Mouse (Mus musculus): ENCODE data around the gene Tmem14a.
"Not testable (repeated sequence)": the region's sequence is repeated elsewhere in the genome, so short reads cannot be mapped to it uniquely, and the experiment has no call there.

The Tmem14a gene

DNA sequence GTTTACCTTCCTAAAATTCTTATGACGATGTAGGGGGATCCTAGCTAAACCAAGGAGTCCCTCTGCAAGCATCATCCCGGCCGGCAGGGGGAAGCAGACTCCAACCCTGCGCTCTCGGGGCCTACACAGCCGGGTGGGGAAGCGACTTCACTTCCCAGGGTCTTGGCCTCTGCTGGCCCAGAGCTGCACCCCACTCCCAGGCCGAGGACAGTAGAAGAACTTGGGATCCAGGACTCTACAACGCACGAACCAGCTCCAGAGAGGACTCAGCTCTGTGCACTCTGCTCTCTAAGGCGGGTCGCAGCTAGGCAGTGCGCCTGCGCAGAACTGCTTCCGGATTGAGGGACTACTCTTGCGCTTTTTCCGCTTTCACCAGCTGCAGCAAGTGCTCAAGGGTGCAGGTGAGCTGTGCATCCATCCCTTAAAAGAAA lies at the start of gene Tmem14a:
Gene Tmem14a (plus strand): TSS at position 87 of the 431 bp plus-strand sequence.
- DNase-seq: peak; percentile 87

- no peak for DNase-seq
Observed at GRCm38 (mm10) chr1:21185196-21185595, 33.2 kb upstream of the Tmem14a start.

- DNase-seq: no peak
Observed at GRCm38 (mm10) chr1:21206241-21206640, 12.1 kb upstream of the Tmem14a start.

DNA sequence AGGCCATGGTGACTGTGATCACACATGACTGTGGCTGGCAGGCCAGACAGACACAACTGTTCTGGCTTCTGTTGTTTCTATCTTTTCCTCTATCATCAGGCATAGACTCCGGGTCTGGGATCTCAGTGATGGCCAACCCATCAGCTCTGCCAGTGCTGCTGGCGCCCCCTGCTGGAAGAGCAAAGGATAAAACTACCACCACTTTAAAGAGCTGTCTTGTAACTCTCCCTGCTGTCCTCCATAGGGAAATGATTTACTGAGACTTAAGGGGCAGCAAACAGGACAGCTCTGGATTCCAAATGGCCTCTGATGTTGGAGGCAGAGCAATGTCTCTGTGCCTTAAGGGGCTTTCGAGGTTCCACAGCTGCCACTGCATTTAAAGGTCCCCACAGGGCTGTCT lies 4.8 kb upstream of the Tmem14a start:
- DNase-seq: not testable (repeated sequence)

DNA sequence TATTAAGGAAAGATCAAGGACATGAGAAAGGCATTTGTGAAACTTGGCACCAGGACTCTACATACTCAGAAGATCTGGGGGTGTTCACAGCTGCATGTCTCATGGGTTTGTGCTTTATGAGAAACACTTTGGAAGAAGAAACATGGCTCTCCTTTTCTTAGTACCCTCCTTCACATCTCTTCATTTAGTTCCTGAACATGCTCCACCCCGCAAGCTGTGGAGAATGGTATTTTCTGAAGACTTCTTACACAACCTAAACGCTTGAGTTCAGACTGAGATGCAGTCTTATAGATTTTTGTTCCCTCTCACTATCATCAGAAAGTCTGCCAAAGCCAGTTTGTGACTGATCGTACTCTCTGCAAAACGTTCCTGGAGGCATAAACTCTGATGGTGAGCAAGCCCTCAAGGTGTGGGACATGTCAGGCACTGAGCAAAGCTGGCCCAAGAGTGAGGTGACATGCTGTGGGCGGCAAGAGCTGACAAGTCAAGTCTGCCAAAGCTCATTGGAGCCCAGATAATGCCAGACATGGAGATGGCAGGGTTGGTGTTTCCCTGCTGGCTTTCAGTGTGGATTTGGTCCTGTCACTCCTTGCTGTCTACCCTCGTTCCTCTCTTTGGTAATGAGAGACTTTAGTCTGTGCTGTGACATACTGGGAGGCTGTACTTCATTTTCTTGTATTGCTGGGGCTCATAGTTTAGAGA lies 4.2 kb upstream of the Tmem14a start:
- not testable (repeated sequence) for DNase-seq

- no peak for DNase-seq
Observed at GRCm38 (mm10) chr1:21227756-21228395, 9.5 kb downstream of the Tmem14a start.

- DNase-seq: not testable (repeated sequence)
Observed at GRCm38 (mm10) chr1:21228740-21229722, 10.7 kb downstream of the Tmem14a start.

GRCm38 (mm10) chr1:21230376-21230775 lies 12.0 kb downstream of the Tmem14a start:
- DNase-seq: no peak

- DNase-seq: peak; percentile 23
Observed at GRCm38 (mm10) chr1:21231744-21232464, 13.5 kb downstream of the Tmem14a start.

DNA sequence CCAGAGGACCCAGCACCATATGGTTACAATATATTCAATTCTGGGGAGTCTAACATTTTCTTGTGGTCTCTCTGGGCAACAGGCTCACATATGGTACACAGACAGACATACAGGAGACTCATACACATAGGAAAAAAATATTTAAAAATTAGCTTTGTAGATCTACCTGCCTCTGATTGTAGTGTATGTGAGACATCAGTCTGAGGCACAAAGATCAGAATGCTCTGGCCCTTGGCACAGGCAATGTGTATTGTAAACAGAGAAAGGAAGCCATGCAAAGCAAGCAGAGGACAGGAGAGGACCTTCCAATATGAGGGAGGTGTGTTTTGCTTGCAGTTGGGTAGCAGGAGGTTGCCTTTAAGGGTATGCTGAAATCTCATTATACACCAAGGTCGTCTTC lies 14.1 kb downstream of the Tmem14a start:
- no peak for DNase-seq

- DNase-seq: no peak
Observed at GRCm38 (mm10) chr1:21235359-21235758, 17.0 kb downstream of the Tmem14a start.

DNA sequence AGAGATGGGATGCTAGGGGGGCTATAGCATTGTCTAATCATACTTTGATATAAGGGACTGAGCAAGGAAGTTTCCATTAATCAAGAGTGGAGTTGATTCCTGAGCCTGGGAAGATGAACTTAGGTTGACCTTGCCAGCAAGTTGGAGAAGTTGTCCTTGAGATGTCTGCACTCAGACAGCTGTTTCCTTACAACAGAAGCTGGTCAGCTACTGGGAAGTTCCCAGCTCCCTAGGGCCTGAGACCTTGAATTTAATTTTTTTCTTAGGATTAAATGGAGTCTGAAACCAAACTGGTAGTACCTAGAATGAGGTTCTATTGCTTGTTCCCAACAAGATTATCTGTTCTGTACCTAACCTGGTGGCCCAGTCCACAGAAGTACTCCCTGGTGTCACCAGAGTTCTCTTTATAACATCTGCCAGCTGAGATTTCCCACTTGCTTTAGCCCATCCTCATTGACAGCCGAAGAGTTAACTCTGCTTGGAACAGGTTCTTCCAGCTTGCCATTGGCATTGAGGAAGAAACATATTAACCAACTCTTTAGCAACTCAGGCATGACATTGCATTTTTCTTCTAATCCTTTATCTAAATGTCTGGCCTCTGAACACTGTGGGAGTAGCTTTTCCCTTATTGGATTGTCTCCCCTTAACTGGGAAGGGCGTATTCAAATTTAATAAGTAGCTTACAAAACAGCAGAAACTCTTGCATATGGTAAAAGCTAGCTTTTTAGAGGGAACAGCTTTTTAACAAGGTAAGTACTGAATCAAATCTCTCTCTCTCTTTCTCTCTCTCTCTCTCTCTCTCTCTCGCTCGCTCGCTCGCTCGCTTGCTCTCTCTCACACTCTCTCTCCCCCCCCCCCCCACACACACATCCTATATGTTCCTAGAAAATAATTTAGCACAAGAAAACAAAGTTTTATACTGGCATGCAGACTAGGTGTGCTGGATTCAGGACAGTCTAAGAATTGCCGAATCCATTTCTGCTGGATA lies 21.8 kb downstream of the Tmem14a start, which contains the start of gene Gsta3:
Gene Gsta3 (plus strand): TSS at position 679 of the 988 bp plus-strand sequence.
- no peak for DNase-seq

DNA sequence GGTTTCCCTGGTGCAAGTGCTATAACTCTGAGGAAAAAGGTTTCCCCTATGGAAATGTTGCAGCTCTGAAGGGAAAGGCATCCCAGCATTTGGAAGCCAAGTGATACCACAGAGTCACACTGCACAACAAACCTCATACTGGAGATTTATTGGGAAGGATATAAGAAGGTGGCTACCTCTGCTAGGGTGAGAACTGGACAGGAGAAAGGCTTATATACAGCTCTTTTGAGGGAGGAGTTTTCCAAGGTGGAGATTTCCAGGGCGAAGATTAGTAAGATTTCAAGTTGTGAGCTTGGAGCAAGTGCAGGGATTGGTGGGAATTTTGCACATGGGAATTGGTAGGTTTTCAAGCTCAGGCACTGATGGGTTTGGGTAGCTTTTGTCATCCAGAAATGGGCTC lies 22.7 kb downstream of the Tmem14a start:
- no peak for DNase-seq

GRCm38 (mm10) chr1:21244290-21244960 lies 26.1 kb downstream of the Tmem14a start:
- no peak for DNase-seq

GRCm38 (mm10) chr1:21246136-21246535 lies 27.8 kb downstream of the Tmem14a start:
- no peak for DNase-seq

DNA sequence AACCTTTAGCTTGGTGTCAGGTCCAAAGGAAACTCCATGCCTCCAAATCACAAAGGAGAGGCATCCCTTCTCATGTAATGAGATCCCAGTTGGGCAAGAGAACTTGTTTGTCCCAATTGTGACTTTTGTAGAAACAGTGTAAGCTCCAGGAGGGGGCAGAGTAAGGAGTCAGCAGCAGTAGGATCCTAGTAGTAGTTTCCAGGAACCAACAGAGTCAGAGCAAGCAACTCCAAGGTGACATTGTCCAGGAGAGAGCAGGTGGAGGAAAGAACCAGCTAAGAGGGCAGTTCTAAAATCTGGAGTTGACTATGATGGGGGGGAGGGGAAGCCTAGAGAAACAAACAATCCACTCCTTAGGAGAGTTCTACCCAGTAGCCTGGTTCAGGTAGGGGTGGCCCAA lies 29.5 kb downstream of the Tmem14a start:
- DNase-seq: no peak

DNA sequence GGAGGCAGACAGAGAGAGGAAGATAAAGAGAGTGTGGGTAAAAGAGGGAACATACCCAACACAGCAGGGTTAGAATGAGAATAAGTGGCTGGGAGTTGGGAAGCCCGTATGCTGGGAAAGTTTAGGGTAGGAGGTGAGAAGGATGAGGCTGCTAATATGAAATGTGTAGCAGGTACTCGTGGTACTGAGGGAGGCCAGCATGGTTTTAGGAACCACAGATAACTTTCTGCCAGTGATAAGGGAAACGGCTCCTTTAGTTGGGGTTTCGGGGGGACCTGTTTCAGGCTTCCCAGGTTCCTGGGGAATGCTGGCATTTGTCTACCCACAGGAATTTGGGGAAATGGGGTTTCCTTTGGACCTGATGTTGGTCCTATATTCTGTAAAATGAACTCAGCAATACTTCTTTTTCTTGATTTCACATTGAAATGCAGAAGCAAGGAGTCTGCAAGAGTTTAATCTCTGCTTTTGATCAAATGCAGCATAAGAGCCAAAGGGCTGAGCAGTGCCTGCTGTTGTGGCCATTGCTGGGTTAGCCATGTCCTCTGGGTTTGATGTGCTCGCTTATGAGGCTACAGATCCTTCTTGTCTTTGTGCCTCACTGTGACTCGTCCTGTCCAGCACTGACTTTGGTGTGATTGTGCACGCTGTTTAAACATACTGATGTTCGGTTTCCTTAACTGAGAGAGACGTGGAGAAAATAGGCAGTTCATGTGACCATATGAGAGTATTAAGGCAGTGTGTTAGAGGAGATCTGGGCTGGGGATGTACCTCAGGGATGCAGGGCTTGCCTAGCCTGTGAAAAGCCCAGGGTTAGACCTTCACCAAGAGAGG lies 30.4 kb downstream of the Tmem14a start:
- no peak for DNase-seq

DNA sequence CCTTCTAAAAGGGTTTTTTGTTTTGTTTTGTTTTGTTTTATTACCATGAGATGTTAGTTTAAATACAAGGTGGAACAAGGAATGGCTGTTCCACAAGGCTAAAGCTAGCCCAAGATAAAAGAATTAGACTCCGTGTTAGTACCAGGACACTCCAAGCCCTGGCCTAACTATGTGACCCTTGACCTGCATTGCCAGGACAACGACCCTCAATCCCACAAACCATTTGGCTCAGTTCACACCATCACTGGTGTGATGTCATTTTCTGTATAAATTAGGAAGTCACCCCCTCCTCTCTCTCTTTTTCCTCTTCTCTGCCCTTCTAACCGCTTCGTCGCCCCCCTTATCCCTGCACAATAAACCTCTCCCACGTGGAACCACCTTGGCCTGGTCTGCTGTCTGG lies 33.3 kb downstream of the Tmem14a start:
- DNase-seq: no peak

DNA sequence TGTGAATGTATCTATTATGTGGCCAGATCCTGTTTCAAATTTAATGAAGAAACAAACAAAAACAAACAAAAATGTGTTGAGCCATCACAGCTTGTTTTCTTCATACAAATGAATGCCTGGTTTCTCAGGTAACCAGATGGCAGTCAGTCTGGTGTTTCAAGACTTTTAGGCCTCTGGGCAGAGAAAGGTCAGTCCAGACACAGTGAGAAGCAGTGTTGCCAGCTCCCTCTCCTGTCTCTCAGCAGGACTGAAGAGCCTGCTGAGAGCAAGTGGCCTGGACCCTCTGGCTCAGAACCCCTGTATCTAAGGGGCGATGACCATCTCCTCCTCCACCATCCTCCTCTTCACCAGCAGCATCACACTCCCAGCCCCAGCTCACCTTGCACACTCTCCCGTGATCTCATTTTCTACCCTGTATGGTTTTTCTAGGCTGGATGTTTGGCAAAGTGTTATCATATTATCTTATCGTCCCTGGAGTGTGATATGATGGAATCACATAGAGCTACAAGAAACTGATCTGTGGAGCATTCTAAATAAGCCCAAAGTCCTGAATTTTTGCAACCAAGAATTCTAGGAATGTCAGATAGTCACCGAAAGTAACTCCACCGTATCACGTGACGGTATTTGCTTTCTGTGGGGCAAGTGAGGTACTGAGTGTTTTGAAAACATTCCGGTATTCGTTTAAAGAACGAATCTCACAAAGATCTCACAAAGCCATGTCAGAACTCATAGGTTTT lies 34.4 kb downstream of the Tmem14a start:
- no peak for DNase-seq
